Mouse (Mus musculus) cerebellum, adult 2 months (tissue): ENCODE data around the gene Zfp598. TPM values are rescaled to one million over a fixed set of nuclear protein-coding genes. Genes with fewer than 3 reads are reported as not detected.
A peak's percentile ranks its signal among the peaks of the same experiment; 100 is the strongest.

Source experiments
- DNase-seq, 2 experiments: peaks; one replicate each; pipeline ENCODE4 v3.0.0; 2021
- H3K27ac ChIP-seq: fragments of 200-500 bp; 2 replicates; pipeline ENCODE4 v1.5.1; 2012; ENCODE audit warnings: low read length, control low read depth, inconsistent platforms; ENCODE audit not compliant: insufficient read depth
- H3K27me3 ChIP-seq: fragments of 200-500 bp; 2 replicates; pipeline ENCODE4 v1.6.1; 2012; ENCODE audit warnings: inconsistent platforms, mild to moderate bottlenecking, low read length, moderate library complexity; ENCODE audit not compliant: control insufficient read depth, insufficient read depth
- H3K4me1 ChIP-seq: fragments of 200-500 bp; 2 replicates; pipeline ENCODE4 v1.6.1; 2011; ENCODE audit warnings: low read length; ENCODE audit not compliant: control insufficient read depth, insufficient read depth
- H3K4me3 ChIP-seq: fragments of 200-500 bp; replicated peaks from 2 replicates; pipeline ENCODE3; 2011; ENCODE audit warnings: mild to moderate bottlenecking, low read depth, low read length, control low read depth; ENCODE audit not compliant: insufficient read depth
- CTCF ChIP-seq: fragments of 200-500 bp; IDR thresholded peaks from 2 replicates; pipeline ENCODE4 v1.5.1; 2011; ENCODE audit warnings: low read depth, mild to moderate bottlenecking, control low read depth, low read length, moderate library complexity, borderline replicate concordance; ENCODE audit not compliant: insufficient read depth
- POLR2A ChIP-seq: fragments of 200-500 bp; IDR thresholded peaks from 2 replicates; pipeline ENCODE4 v1.6.1; 2011; ENCODE audit warnings: low read length, control low read depth, borderline replicate concordance; ENCODE audit not compliant: insufficient read depth
- WGBS: fragments of 180-500 bp; shearing (Covaris S2); methylation state at CpG from one replicate; pipeline ENCODE4 v1.1.7; 2018; 5-methylcytosine and 5-hydroxymethylcytosine counted together
- polyA plus RNA-seq: library from polyadenylated mRNA; depleted of rRNA; stranded (reverse); fragments of >200 nt; gene quantifications from 2 replicates; pipeline ENCODE4 v1.2.3, GENCODE M21; 2012

Gene Zfp598
- polyA plus RNA-seq, 1 experiment: 92.6 TPM

GRCm38 (mm10) chr17:24696011-24696697, 26.7 kb downstream of the Zfp598 start, which contains the start of the genes Gfer and Noxo1:
Gfer (minus strand) TSS chr17:24696156.
Noxo1 (plus strand) TSS chr17:24696234.
- no peaks in the 10 kb centered on the region for H3K4me1 ChIP-seq
- TF ChIP-seq POLR2A: no peak; the same call in 1 of the 2 replicates
- TF ChIP-seq CTCF: 0 out of 2 replicates have a peak, but pooled peaks have one; percentile 11
- no peaks in the 10 kb centered on the region for H3K27me3 ChIP-seq
- peak within 1 kb of the TSS; percentile 64 for H3K27ac ChIP-seq
- peak; percentile 87 to 90 for DNase-seq
- under 1% methylated on average over 71 of the region's 76 CpGs for WGBS
- peak within 1 kb of the TSS; percentile 67 for H3K4me3 ChIP-seq

GRCm38 (mm10) chr17:24697985-24698384, 28.5 kb downstream of the Zfp598 start:
- WGBS: 23% methylated on average over 5 of the region's 5 CpGs
- no peak for DNase-seq
- Histone ChIP-seq H3K27me3 (no peaks in the 10 kb centered on the region), H3K4me1 (no peaks in the 10 kb centered on the region), H3K4me3 (no peak overlapping the region), H3K27ac (no peak overlapping the region)
- TF ChIP-seq CTCF: no peak

GRCm38 (mm10) chr17:24698715-24699114, 29.2 kb downstream of the Zfp598 start:
- H3K4me3 ChIP-seq: no peak overlapping the region
- H3K27ac ChIP-seq: no peak overlapping the region
- TF ChIP-seq CTCF: no peak
- no peak for TF ChIP-seq POLR2A
- 64% methylated on average over 9 of the region's 9 CpGs for WGBS
- no peaks in the 10 kb centered on the region for H3K4me1 ChIP-seq
- no peaks in the 10 kb centered on the region for H3K27me3 ChIP-seq
- no peak for DNase-seq

- H3K27ac ChIP-seq: no peak overlapping the region
- no peaks in the 10 kb centered on the region for H3K27me3 ChIP-seq
- H3K4me3 ChIP-seq: no peak overlapping the region
- WGBS: 74% methylated on average over 2 of the region's 2 CpGs
- TF ChIP-seq POLR2A (no peak), CTCF (no peak)
- no peaks in the 10 kb centered on the region for H3K4me1 ChIP-seq
- no peak for DNase-seq
Measured at GRCm38 (mm10) chr17:24699473-24699872, 30.0 kb downstream of the Zfp598 start.

DNA sequence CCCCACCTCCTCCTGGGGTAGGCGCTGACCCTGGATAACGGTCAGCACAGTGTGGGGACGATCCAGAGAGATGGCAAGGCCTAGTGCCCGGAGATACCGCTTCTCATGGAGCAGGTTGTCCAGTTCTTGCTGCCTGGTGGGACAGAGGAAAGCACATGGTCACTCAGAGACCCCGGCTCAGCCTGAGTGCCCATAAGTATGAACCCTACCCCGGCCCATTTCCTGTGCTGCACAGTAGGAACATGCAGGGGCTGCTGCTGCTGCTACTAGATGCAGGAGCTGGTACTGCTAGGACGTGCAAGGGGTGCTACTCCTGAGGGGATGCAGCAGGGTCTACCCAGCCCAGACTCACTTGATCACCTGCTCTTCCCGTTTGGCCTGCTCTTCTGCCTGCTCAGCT, 31.8 kb downstream of the Zfp598 start:
- DNase-seq: no peak
- no peak for TF ChIP-seq POLR2A
- TF ChIP-seq CTCF: no peak
- Histone ChIP-seq H3K27me3 (no peaks in the 10 kb centered on the region), H3K27ac (no peak overlapping the region), H3K4me3 (no peak overlapping the region), H3K4me1 (no peaks in the 10 kb centered on the region)
- WGBS: 89% methylated on average over 9 of the region's 9 CpGs

DNA sequence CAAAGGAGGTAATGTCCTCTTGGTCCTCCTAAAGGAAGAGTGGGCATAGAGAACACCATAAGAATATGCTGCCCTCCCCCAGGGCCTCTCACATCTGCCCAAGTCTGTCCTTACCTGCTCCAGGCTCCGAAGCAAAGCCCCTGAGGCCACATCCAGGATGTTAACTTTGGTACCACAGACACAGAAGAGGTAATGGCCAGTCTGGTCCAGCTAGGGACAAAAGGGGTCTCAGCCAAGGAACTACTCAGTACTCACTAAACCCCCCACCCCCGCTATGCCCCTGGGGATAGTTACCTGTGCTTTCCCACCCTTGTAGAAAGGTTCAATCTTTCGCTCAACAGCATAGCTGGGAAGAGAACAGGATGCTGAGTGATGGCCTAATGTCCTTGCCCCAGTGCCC, 36.3 kb downstream of the Zfp598 start:
- DNase-seq: no peak
- Histone ChIP-seq H3K4me1 (no peaks in the 10 kb centered on the region), H3K4me3 (no peak overlapping the region), H3K27ac (no peak overlapping the region), H3K27me3 (no peaks in the 10 kb centered on the region)
- WGBS: 96% methylated on average over 3 of the region's 3 CpGs
- no peak for TF ChIP-seq POLR2A

GRCm38 (mm10) chr17:24706982-24707800, 37.7 kb downstream of the Zfp598 start, which contains the start of gene Tbl3:
Tbl3 (minus strand) TSS chr17:24707660.
- peak within 1 kb of the TSS; percentile 82 for H3K4me3 ChIP-seq
- peak; percentile 94 to 95 for DNase-seq
- peak within 1 kb of the TSS; percentile 26; the same call in 1 of the 2 replicates for H3K27ac ChIP-seq
- 3% methylated on average over 32 of the region's 32 CpGs for WGBS
- H3K4me1 ChIP-seq: no peaks in the 10 kb centered on the region
- TF ChIP-seq CTCF (no peak), POLR2A (peak; percentile 95)
- H3K27me3 ChIP-seq: no peaks in the 10 kb centered on the region
